Mouse (Mus musculus) heart, postnatal 0 days (tissue): ENCODE measurements around the gene Slc22a23.

Experiments
- CTCF ChIP-seq: IDR thresholded peaks from 2 replicates; pipeline ENCODE4 v1.5.1; 2016; ENCODE audit warnings: antibody characterized with exemption, control low read depth, low read depth
- EP300 ChIP-seq: IDR thresholded peaks from 2 replicates; pipeline ENCODE4 v1.6.1; 2016; ENCODE audit warnings: antibody characterized with exemption, low read depth

GRCm38 (mm10) chr13:34316511-34316910, 28.5 kb downstream of the Slc22a23 start:
- TF ChIP-seq CTCF: no peak
- no peak for TF ChIP-seq EP300
